Mouse (Mus musculus) liver, postnatal 0 days (tissue): Measurements from ENCODE around the gene Mctp1. TPM values are rescaled to one million over a fixed set of nuclear protein-coding genes. Genes with fewer than 3 reads are reported as not detected.
A peak's percentile ranks its signal among the peaks of the same experiment; 100 is the strongest.

Source experiments
- ATAC-seq: fragments of 200-750 bp; cut with Nextera tagmentation; 2 replicates; pipeline ENCODE4 v1.8.0; 2017; ENCODE audit warnings: mild to moderate bottlenecking, moderate library complexity
- DNase-seq: peaks from one replicate; pipeline ENCODE4 v3.0.0-alpha.2; 2016
- H3K27ac ChIP-seq: fragments of 300-500 bp; sonication (generic); 2 replicates; pipeline ENCODE4 v1.5.1; 2014; ENCODE audit warnings: antibody characterized with exemption, moderate library complexity, mild to moderate bottlenecking, low read depth
- H3K27me3 ChIP-seq: fragments of 300-500 bp; sonication (generic); 2 replicates; pipeline ENCODE4 v1.6.1; 2014; ENCODE audit warnings: low read length, control low read depth, mixed read lengths; ENCODE audit not compliant: insufficient read depth
- H3K36me3 ChIP-seq: fragments of 300-500 bp; sonication (generic); replicated peaks from 2 replicates; pipeline ENCODE4 v1.6.1; 2014; ENCODE audit warnings: mild to moderate bottlenecking, control low read depth, low read length, moderate library complexity, mixed read lengths; ENCODE audit not compliant: insufficient read depth
- H3K4me1 ChIP-seq: fragments of 300-500 bp; sonication (generic); 2 replicates; pipeline ENCODE4 v1.6.1; 2014; ENCODE audit warnings: antibody characterized with exemption, mild to moderate bottlenecking, control low read depth; ENCODE audit not compliant: insufficient read depth
- H3K4me2 ChIP-seq: fragments of 300-500 bp; sonication (generic); 2 replicates; pipeline ENCODE4 v1.6.1; 2014; ENCODE audit warnings: low read depth, mild to moderate bottlenecking, low read length, moderate library complexity, mixed read lengths
- H3K4me3 ChIP-seq: fragments of 300-500 bp; sonication (generic); 2 replicates; pipeline ENCODE4 v1.5.1; 2014; ENCODE audit warnings: low read depth, low read length
- H3K9ac ChIP-seq: fragments of 300-500 bp; sonication (generic); replicated peaks from 2 replicates; pipeline ENCODE4 v1.6.1; 2014; ENCODE audit warnings: mild to moderate bottlenecking, moderate library complexity
- H3K9me3 ChIP-seq: fragments of 300-500 bp; sonication (generic); 2 replicates; pipeline ENCODE4 v1.6.1; 2016; ENCODE audit warnings: mild to moderate bottlenecking, control low read depth, low read length, mixed read lengths
- CTCF ChIP-seq: sonication (generic); IDR thresholded peaks from 2 replicates; pipeline ENCODE4 v1.5.1; 2016; ENCODE audit warnings: antibody characterized with exemption, low read depth
- EP300 ChIP-seq: IDR thresholded peaks from 2 replicates; pipeline ENCODE4 v1.6.1; 2016; ENCODE audit warnings: antibody characterized with exemption, low read depth, mild to moderate bottlenecking
- WGBS: fragments of 180-500 bp; shearing (Covaris S2); extraction: QIAGEN DNeasy Blood & Tissue Kit; methylation state at CpG from one replicate; pipeline ENCODE4 v1.1.7; 2014; ENCODE audit not compliant: insufficient replicate concordance; 5-methylcytosine and 5-hydroxymethylcytosine counted together
- polyA plus RNA-seq: library from polyadenylated mRNA; unstranded; fragments of >200 nt; fragmentation: Nextera tagmentation; extraction: Ambion mirVana; gene quantifications from 2 replicates; pipeline ENCODE4 v1.2.1, GENCODE M21; 2015

Mctp1 gene
- polyA plus RNA-seq, 1 experiment from 2014 or later, result 2.6 TPM

DNA sequence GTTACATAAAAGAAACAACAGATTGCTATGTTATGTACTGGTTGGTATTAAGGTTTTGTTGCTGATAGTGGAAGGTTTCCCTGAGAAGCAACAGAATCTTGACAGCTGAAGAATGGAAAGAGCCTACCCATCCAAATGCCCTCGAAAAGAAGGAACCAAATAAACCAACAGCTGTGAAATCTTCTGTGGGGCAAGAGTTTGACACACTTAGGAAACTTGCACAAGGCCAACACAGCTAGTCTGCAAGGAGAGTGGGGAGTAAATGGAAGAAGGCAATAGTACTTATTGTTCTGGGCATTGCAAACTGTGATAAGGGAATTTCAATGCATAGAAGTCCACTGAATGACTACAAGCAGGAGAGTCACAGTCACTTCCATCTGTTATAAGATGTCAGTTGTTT lies 236.2 kb downstream of the Mctp1 start:
- Histone ChIP-seq H3K4me1 (no peaks in the 10 kb centered on the region), H3K9ac (no peak overlapping the region), H3K4me3 (no peak overlapping the region), H3K4me2 (no peak overlapping the region), H3K27ac (no peak overlapping the region), H3K27me3 (no peaks in the 10 kb centered on the region), H3K36me3 (no peaks in the 10 kb centered on the region), H3K9me3 (no peaks in the 10 kb centered on the region)
- WGBS, result 32% methylated on average over 1 of the region's 1 CpGs
- TF ChIP-seq EP300, result 0 out of 2 replicates have a peak, but pooled peaks have one; percentile 25
- TF ChIP-seq CTCF, result no peak
- no peak for ATAC-seq
- DNase-seq, result peak; percentile 21

DNA sequence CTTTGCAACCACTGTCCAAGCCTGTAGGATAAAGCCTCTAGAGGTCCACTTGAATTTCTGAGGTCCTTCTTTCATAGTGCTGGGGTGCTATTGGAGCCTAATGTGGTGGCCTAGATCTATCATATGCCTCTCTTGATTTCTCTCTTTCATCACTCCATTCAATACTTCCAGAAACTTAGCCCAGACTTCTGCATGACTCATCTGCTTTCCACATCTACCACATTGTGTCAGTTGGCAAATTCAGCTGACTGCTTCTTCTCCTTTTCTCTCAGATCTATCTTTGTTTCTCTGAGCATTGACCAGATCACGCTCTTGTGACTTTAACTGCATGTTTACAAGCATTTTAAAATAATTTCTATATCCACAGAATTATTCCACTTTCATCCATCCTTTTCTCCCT lies 249.4 kb downstream of the Mctp1 start:
- 41% methylated on average over 1 of the region's 1 CpGs for WGBS
- Histone ChIP-seq H3K4me2 (no peak overlapping the region), H3K36me3 (no peaks in the 10 kb centered on the region)

DNA sequence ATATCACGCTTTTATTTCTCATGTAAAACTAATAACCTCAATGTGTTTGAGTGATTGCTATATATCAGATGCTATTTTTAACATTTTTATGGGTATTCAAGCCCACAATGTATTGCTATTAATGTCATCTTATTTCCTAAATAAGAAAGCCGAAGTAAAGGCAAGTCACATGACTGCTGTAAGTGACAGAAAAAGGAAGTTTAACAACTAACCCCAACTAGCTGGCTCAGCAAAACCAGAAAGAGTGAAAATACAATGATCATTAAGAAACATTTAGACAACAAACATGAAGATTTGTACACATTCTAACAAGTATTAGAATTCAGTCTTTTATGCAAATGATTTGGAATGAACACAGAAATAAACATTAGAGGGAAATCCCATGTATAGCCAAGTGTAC lies 253.9 kb downstream of the Mctp1 start:
- Histone ChIP-seq H3K4me2 (no peak overlapping the region), H3K36me3 (no peaks in the 10 kb centered on the region), H3K9ac (no peak overlapping the region), H3K4me3 (no peak overlapping the region), H3K4me1 (no peaks in the 10 kb centered on the region), H3K9me3 (no peaks in the 10 kb centered on the region), H3K27ac (no peak overlapping the region), H3K27me3 (no peaks in the 10 kb centered on the region)
- TF ChIP-seq EP300 (no peak), CTCF (no peak)
- ATAC-seq (no peak), DNase-seq (no peak)
- 58% methylated on average over 2 of the region's 2 CpGs for WGBS

More for the DNA sequence above, 249.4 kb downstream of the Mctp1 start:
- ATAC-seq, result no peak
- H3K27ac ChIP-seq, result no peak overlapping the region
- no peak overlapping the region for H3K4me3 ChIP-seq
- no peak for TF ChIP-seq EP300
- no peak for TF ChIP-seq CTCF
- no peaks in the 10 kb centered on the region for H3K9me3 ChIP-seq
- DNase-seq, result no peak
- no peaks in the 10 kb centered on the region for H3K4me1 ChIP-seq
- H3K9ac ChIP-seq, result no peak overlapping the region
- H3K27me3 ChIP-seq, result no peaks in the 10 kb centered on the region

- Histone ChIP-seq H3K9ac (no peak overlapping the region), H3K4me3 (no peak overlapping the region), H3K4me1 (no peaks in the 10 kb centered on the region), H3K4me2 (no peak overlapping the region), H3K27me3 (no peaks in the 10 kb centered on the region), H3K9me3 (no peaks in the 10 kb centered on the region), H3K36me3 (no peaks in the 10 kb centered on the region), H3K27ac (no peak overlapping the region)
- TF ChIP-seq CTCF (no peak), EP300 (no peak)
- ATAC-seq, result no peak
- DNase-seq, result no peak
Measured at GRCm38 (mm10) chr13:76659523-76659922, 275.2 kb downstream of the Mctp1 start.

DNA sequence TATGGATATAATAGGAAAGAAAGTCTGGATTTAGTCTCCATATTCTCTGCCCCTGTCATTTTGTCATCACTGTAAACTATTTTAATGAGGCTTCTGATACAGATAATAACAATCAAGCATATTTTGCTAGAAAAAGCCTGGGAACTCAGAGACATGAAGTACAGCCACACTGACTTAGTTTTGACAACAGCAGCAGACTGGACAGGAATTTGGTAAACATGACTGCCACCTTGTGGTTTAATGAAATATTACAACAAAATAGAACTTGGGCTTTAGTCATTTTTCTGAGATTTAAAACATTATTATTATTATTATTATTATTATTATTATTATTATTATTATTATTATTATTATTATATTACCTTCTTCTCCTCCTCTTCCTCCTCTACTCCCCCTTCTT lies 297.0 kb downstream of the Mctp1 start:
- Histone ChIP-seq H3K4me1 (no peaks in the 10 kb centered on the region), H3K4me3 (no peak overlapping the region), H3K27ac (no peak overlapping the region), H3K36me3 (no peaks in the 10 kb centered on the region), H3K9ac (no peak overlapping the region), H3K9me3 (no peaks in the 10 kb centered on the region), H3K4me2 (no peak overlapping the region), H3K27me3 (no peaks in the 10 kb centered on the region)
- ATAC-seq (no peak), DNase-seq (no peak)
- TF ChIP-seq EP300 (no peak), CTCF (peak; percentile 61)

DNA sequence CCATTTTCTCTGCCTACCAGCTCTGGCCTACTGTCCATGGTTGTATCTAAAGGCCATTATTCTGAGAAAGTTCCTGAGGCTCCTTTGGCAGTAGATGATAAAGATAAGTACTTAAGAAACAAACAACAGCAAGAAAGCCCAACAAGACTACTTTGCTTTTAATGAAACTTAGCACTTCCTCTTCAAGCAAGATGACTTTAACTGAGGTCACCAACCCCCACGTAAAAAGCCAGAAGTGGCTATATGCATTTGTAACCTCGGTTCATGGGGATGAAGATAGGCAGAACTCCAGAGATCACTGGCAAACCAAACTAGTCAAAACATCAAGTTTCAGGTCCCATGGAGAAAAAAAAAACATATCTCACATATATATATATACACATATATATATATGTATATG lies 305.0 kb downstream of the Mctp1 start:
- DNase-seq (no peak), ATAC-seq (no peak)
- Histone ChIP-seq H3K4me1 (no peaks in the 10 kb centered on the region), H3K27ac (no peak overlapping the region), H3K9me3 (no peaks in the 10 kb centered on the region), H3K4me2 (no peak overlapping the region), H3K9ac (no peak overlapping the region), H3K36me3 (no peaks in the 10 kb centered on the region), H3K27me3 (no peaks in the 10 kb centered on the region), H3K4me3 (no peak overlapping the region)
- 43% methylated on average over 2 of the region's 2 CpGs for WGBS
- TF ChIP-seq CTCF (no peak), EP300 (no peak)

DNA sequence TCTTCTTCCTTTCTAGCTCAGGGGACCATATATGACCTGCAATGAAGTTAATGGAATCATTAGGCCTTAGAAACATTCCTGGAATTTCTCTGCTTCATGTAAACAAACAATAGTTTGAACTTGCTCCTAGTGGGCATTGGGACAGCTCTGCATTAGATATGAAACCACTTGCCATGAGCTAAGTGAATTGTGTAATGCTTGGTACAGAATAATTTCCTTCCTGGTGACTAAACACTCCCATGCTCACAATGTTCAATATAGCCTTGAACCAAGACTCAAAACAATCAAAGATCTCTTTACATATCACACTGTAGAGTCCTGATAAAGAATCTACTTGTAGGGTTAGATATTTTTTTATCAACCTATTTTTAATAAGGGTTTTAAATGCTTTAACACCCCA lies 305.8 kb downstream of the Mctp1 start:
- ATAC-seq, result no peak
- no peak for DNase-seq
- TF ChIP-seq EP300 (no peak), CTCF (no peak)
- H3K9me3 ChIP-seq, result no peaks in the 10 kb centered on the region
- no peaks in the 10 kb centered on the region for H3K4me1 ChIP-seq
- H3K27me3 ChIP-seq, result no peaks in the 10 kb centered on the region
- H3K36me3 ChIP-seq, result no peaks in the 10 kb centered on the region
- no peak overlapping the region for H3K4me2 ChIP-seq
- no peak overlapping the region for H3K27ac ChIP-seq
- no peak overlapping the region for H3K4me3 ChIP-seq
- no peak overlapping the region for H3K9ac ChIP-seq
